Mouse (Mus musculus) hindlimb bud, embryonic 11.5 days (tissue): ENCODE measurements at regions not wholly inside any gene's neighbourhood (a gene's known extent, or its start where the extent isn't known, plus 50 kb on each side); places are given as distances from the start of the nearest gene placed in this dataset.

Experiments
- DNase-seq: peaks from one replicate; pipeline ENCODE4 v3.0.0-alpha.2; 2012; ENCODE audit warnings: low read depth, low spot score; ENCODE audit errors: extremely low spot score

GRCm38 (mm10) chr3:80422646-80423045, 380.0 kb downstream of the Gria2 start:
- no peak for DNase-seq
